Mouse (Mus musculus): ENCODE data around the gene Olfr584. TPM values are rescaled to one million over a fixed set of nuclear protein-coding genes. Genes with fewer than 3 reads are reported as not detected.

Gene Olfr584
- total and polyA plus RNA-seq, 3 experiments: not detected

DNA sequence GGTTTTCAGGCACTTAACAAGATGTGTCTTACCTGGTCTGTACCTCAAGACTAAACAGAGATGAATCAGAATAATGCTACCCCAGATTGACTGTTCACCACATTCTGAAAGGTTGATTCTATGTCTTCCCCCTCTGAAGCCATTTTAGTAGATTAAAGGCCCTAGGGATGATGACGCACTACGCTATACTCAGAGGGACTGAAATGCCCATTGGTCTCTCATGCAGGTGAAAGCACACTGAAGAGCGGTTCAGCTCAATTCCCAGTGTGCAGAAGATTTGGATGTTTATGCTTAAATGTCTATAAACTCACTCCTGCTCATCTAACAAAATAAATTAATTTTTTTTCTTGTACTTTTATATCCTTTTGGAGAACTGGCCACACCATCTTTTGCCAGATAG lies 43.9 kb downstream of the Olfr584 start, which contains the start of gene Olfr586:
Gene Olfr586, minus strand, starts transcription at position 101 of the 400 bp plus-strand sequence.
- no peak for TF ChIP-seq POLR2AphosphoS2 (IDR thresholded peaks at IDR 0.05; ENCODE audit: low read length)
- no peak for TF ChIP-seq ZMIZ1 (IDR thresholded peaks at IDR 0.05; ENCODE audit: low read depth, low read length)
- no peak for TF ChIP-seq MYC (IDR thresholded peaks at IDR 0.05; ENCODE audit: low read depth, low read length)
- no peak for TF ChIP-seq HCFC1 (IDR thresholded peaks at IDR 0.05; ENCODE audit: low read depth, low read length)
- TF ChIP-seq CHD1 (IDR thresholded peaks at IDR 0.05; ENCODE audit: low read depth, low read length): no peak
- TF ChIP-seq SIN3A (IDR thresholded peaks at IDR 0.05; ENCODE audit: low read length): no peak
- no peak for TF ChIP-seq GATA1 (IDR thresholded peaks at IDR 0.05; ENCODE audit: low read depth, low read length)
- no peak for TF ChIP-seq ZKSCAN1 (IDR thresholded peaks at IDR 0.05; ENCODE audit: low read depth, low read length)
- no peak for TF ChIP-seq RCOR1 (IDR thresholded peaks at IDR 0.05; ENCODE audit: low read depth, low read length)
- TF ChIP-seq ZC3H11A (IDR thresholded peaks at IDR 0.05; ENCODE audit: low read depth, low read length): no peak
- TF ChIP-seq ZNF384 (IDR thresholded peaks at IDR 0.05; ENCODE audit: low read depth, low read length): no peak
- TF ChIP-seq POLR2AphosphoS5 (IDR thresholded peaks at IDR 0.05; ENCODE audit: borderline replicate concordance, low read depth, low read length): no peak
- TF ChIP-seq SMC3 (IDR thresholded peaks at IDR 0.05; ENCODE audit: low read depth, low read length): no peak
- DNase-seq (ENCODE audit: low read depth, low spot score): no peak
- no peaks in the 10 kb centered on the region for H3K27me3 ChIP-seq (ENCODE audit: control insufficient read depth in 1 of 2, insufficient read depth in 2 of 2, low read length in 2 of 2)
- no peaks in the 10 kb centered on the region for H3K9me3 ChIP-seq (replicated peaks; ENCODE audit: insufficient read depth, low read length)
- no peaks in the 10 kb centered on the region for H3K79me2 ChIP-seq (ENCODE audit: control insufficient read depth, insufficient read depth, low read length, poor library complexity)
- no peak within 1 kb of the TSS for H3K4me3 ChIP-seq (ENCODE audit: control insufficient read depth in 1 of 2, insufficient read depth in 1 of 2, low read depth in 2 of 2, low read length in 2 of 2)
- H3K4me1 ChIP-seq (ENCODE audit: control insufficient read depth in 1 of 2, insufficient read depth in 2 of 2, low read length in 2 of 2): no peaks in the 10 kb centered on the region
- H3K9ac ChIP-seq (ENCODE audit: control insufficient read depth, low read depth, low read length, poor library complexity, severe bottlenecking): no peak within 1 kb of the TSS
- H3K36me3 ChIP-seq (ENCODE audit: control insufficient read depth in 1 of 2, insufficient read depth in 2 of 2, low read length in 2 of 2): no peaks in the 10 kb centered on the region
- H3K27ac ChIP-seq (ENCODE audit: control insufficient read depth, low read depth, low read length): no peak within 1 kb of the TSS

Other genes with a start within 250 kb of the Olfr584 start
- not detected in 2 replicates for gene Olfr566, start 223.1 kb upstream of the Olfr584 start, total RNA-seq (2012; rRNA removed)
- gene Olfr566, start 223.1 kb upstream of the Olfr584 start, polyA plus RNA-seq (2012; ENCODE audit: insufficient read depth in 1 of 2, insufficient read length in 2 of 2, low read depth in 1 of 2, low replicate concordance in 2 of 2, missing spikeins in 1 of 2): not detected
- gene Olfr568, start 204.8 kb upstream of the Olfr584 start, total RNA-seq (2012; rRNA removed): not detected in 2 replicates
- gene Olfr568, start 204.8 kb upstream of the Olfr584 start, polyA plus RNA-seq (2012; ENCODE audit: insufficient read depth in 1 of 2, insufficient read length in 2 of 2, low read depth in 1 of 2, low replicate concordance in 2 of 2, missing spikeins in 1 of 2): not detected
- gene Olfr569, start 191.0 kb upstream of the Olfr584 start, total RNA-seq (2012; rRNA removed): not detected in 2 replicates
- not detected for gene Olfr569, start 191.0 kb upstream of the Olfr584 start, polyA plus RNA-seq (2012; ENCODE audit: insufficient read depth in 1 of 2, insufficient read length in 2 of 2, low read depth in 1 of 2, low replicate concordance in 2 of 2, missing spikeins in 1 of 2)
- not detected in 2 replicates for gene Olfr570, start 187.3 kb upstream of the Olfr584 start, total RNA-seq (2012; rRNA removed)
- gene Olfr570, start 187.3 kb upstream of the Olfr584 start, polyA plus RNA-seq (2012; ENCODE audit: insufficient read depth in 1 of 2, insufficient read length in 2 of 2, low read depth in 1 of 2, low replicate concordance in 2 of 2, missing spikeins in 1 of 2): not detected
- gene Olfr571, start 164.3 kb upstream of the Olfr584 start, total RNA-seq (2012; rRNA removed): not detected in 2 replicates
- not detected for gene Olfr571, start 164.3 kb upstream of the Olfr584 start, polyA plus RNA-seq (2012; ENCODE audit: insufficient read depth in 1 of 2, insufficient read length in 2 of 2, low read depth in 1 of 2, low replicate concordance in 2 of 2, missing spikeins in 1 of 2)
- gene Olfr572, start 157.5 kb upstream of the Olfr584 start, total RNA-seq (2012; rRNA removed): not detected in 2 replicates
- not detected for gene Olfr572, start 157.5 kb upstream of the Olfr584 start, polyA plus RNA-seq (2012; ENCODE audit: insufficient read depth in 1 of 2, insufficient read length in 2 of 2, low read depth in 1 of 2, low replicate concordance in 2 of 2, missing spikeins in 1 of 2)
- gene Olfr573-ps1, start 139.3 kb upstream of the Olfr584 start, total RNA-seq (2012; rRNA removed): not detected in 2 replicates
- not detected for gene Olfr573-ps1, start 139.3 kb upstream of the Olfr584 start, polyA plus RNA-seq (2012; ENCODE audit: insufficient read depth in 1 of 2, insufficient read length in 2 of 2, low read depth in 1 of 2, low replicate concordance in 2 of 2, missing spikeins in 1 of 2)
- gene Olfr574, start 133.4 kb upstream of the Olfr584 start, total RNA-seq (2012; rRNA removed): not detected in 2 replicates
- not detected for gene Olfr574, start 133.4 kb upstream of the Olfr584 start, polyA plus RNA-seq (2012; ENCODE audit: insufficient read depth in 1 of 2, insufficient read length in 2 of 2, low read depth in 1 of 2, low replicate concordance in 2 of 2, missing spikeins in 1 of 2)
- not detected in 2 replicates for gene Olfr575, start 123.1 kb upstream of the Olfr584 start, total RNA-seq (2012; rRNA removed)
- not detected for gene Olfr575, start 123.1 kb upstream of the Olfr584 start, polyA plus RNA-seq (2012; ENCODE audit: insufficient read depth in 1 of 2, insufficient read length in 2 of 2, low read depth in 1 of 2, low replicate concordance in 2 of 2, missing spikeins in 1 of 2)
- gene Olfr576, start 119.2 kb upstream of the Olfr584 start, total RNA-seq (2012; rRNA removed): not detected in 2 replicates
- not detected for gene Olfr576, start 119.2 kb upstream of the Olfr584 start, polyA plus RNA-seq (2012; ENCODE audit: insufficient read depth in 1 of 2, insufficient read length in 2 of 2, low read depth in 1 of 2, low replicate concordance in 2 of 2, missing spikeins in 1 of 2)
- gene Olfr577, start 105.9 kb upstream of the Olfr584 start, total RNA-seq (2012; rRNA removed): not detected in 2 replicates
- gene Olfr577, start 105.9 kb upstream of the Olfr584 start, polyA plus RNA-seq (2012; ENCODE audit: insufficient read depth in 1 of 2, insufficient read length in 2 of 2, low read depth in 1 of 2, low replicate concordance in 2 of 2, missing spikeins in 1 of 2): not detected
- gene Olfr578, start 92.6 kb upstream of the Olfr584 start, total RNA-seq (2012; rRNA removed): not detected in 2 replicates
- not detected for gene Olfr578, start 92.6 kb upstream of the Olfr584 start, polyA plus RNA-seq (2012; ENCODE audit: insufficient read depth in 1 of 2, insufficient read length in 2 of 2, low read depth in 1 of 2, low replicate concordance in 2 of 2, missing spikeins in 1 of 2)
- gene Olfr582, start 43.9 kb upstream of the Olfr584 start, total RNA-seq (2012; rRNA removed): not detected in 2 replicates
- gene Olfr582, start 43.9 kb upstream of the Olfr584 start, polyA plus RNA-seq (2012; ENCODE audit: insufficient read depth in 1 of 2, insufficient read length in 2 of 2, low read depth in 1 of 2, low replicate concordance in 2 of 2, missing spikeins in 1 of 2): not detected
- not detected in 2 replicates for gene Olfr583, start 30.6 kb upstream of the Olfr584 start, total RNA-seq (2012; rRNA removed)
- not detected for gene Olfr583, start 30.6 kb upstream of the Olfr584 start, polyA plus RNA-seq (2012; ENCODE audit: insufficient read depth in 1 of 2, insufficient read length in 2 of 2, low read depth in 1 of 2, low replicate concordance in 2 of 2, missing spikeins in 1 of 2)
- not detected in 2 replicates for gene Olfr585, start 15.8 kb downstream of the Olfr584 start, total RNA-seq (2012; rRNA removed)
- not detected for gene Olfr585, start 15.8 kb downstream of the Olfr584 start, polyA plus RNA-seq (2012; ENCODE audit: insufficient read depth in 1 of 2, insufficient read length in 2 of 2, low read depth in 1 of 2, low replicate concordance in 2 of 2, missing spikeins in 1 of 2)
- gene Olfr586, start 43.8 kb downstream of the Olfr584 start, total RNA-seq (2012; rRNA removed): not detected in 2 replicates
- gene Olfr586, start 43.8 kb downstream of the Olfr584 start, polyA plus RNA-seq (2012; ENCODE audit: insufficient read depth in 1 of 2, insufficient read length in 2 of 2, low read depth in 1 of 2, low replicate concordance in 2 of 2, missing spikeins in 1 of 2): not detected
- not detected in 2 replicates for gene Olfr588-ps1, start 59.0 kb downstream of the Olfr584 start, total RNA-seq (2012; rRNA removed)
- gene Olfr588-ps1, start 59.0 kb downstream of the Olfr584 start, polyA plus RNA-seq (2012; ENCODE audit: insufficient read depth in 1 of 2, insufficient read length in 2 of 2, low read depth in 1 of 2, low replicate concordance in 2 of 2, missing spikeins in 1 of 2): not detected
- gene Olfr589, start 74.5 kb downstream of the Olfr584 start, total RNA-seq (2012; rRNA removed): not detected in 2 replicates
- not detected for gene Olfr589, start 74.5 kb downstream of the Olfr584 start, polyA plus RNA-seq (2012; ENCODE audit: insufficient read depth in 1 of 2, insufficient read length in 2 of 2, low read depth in 1 of 2, low replicate concordance in 2 of 2, missing spikeins in 1 of 2)
- gene Olfr591, start 96.5 kb downstream of the Olfr584 start, total RNA-seq (2012; rRNA removed): not detected in 2 replicates
- gene Olfr591, start 96.5 kb downstream of the Olfr584 start, polyA plus RNA-seq (2012; ENCODE audit: insufficient read depth in 1 of 2, insufficient read length in 2 of 2, low read depth in 1 of 2, low replicate concordance in 2 of 2, missing spikeins in 1 of 2): not detected
- not detected in 2 replicates for gene Olfr592, start 102.9 kb downstream of the Olfr584 start, total RNA-seq (2012; rRNA removed)
- not detected for gene Olfr592, start 102.9 kb downstream of the Olfr584 start, polyA plus RNA-seq (2012; ENCODE audit: insufficient read depth in 1 of 2, insufficient read length in 2 of 2, low read depth in 1 of 2, low replicate concordance in 2 of 2, missing spikeins in 1 of 2)
- not detected in 2 replicates for gene Olfr593, start 130.0 kb downstream of the Olfr584 start, total RNA-seq (2012; rRNA removed)
- not detected for gene Olfr593, start 130.0 kb downstream of the Olfr584 start, polyA plus RNA-seq (2012; ENCODE audit: insufficient read depth in 1 of 2, insufficient read length in 2 of 2, low read depth in 1 of 2, low replicate concordance in 2 of 2, missing spikeins in 1 of 2)
- not detected in 2 replicates for gene Olfr594, start 135.1 kb downstream of the Olfr584 start, total RNA-seq (2012; rRNA removed)
- gene Olfr594, start 135.1 kb downstream of the Olfr584 start, polyA plus RNA-seq (2012; ENCODE audit: insufficient read depth in 1 of 2, insufficient read length in 2 of 2, low read depth in 1 of 2, low replicate concordance in 2 of 2, missing spikeins in 1 of 2): not detected
- not detected in 2 replicates for gene Usp17ld, start 170.6 kb downstream of the Olfr584 start, total RNA-seq (2012; rRNA removed)
- gene Usp17ld, start 170.6 kb downstream of the Olfr584 start, polyA plus RNA-seq (2012; ENCODE audit: insufficient read depth in 1 of 2, insufficient read length in 2 of 2, low read depth in 1 of 2, low replicate concordance in 2 of 2, missing spikeins in 1 of 2): not detected
- gene Olfr596, start 223.8 kb downstream of the Olfr584 start, total RNA-seq (2012; rRNA removed): not detected in 2 replicates
- not detected for gene Olfr596, start 223.8 kb downstream of the Olfr584 start, polyA plus RNA-seq (2012; ENCODE audit: insufficient read depth in 1 of 2, insufficient read length in 2 of 2, low read depth in 1 of 2, low replicate concordance in 2 of 2, missing spikeins in 1 of 2)
- not detected in 2 replicates for gene Olfr597, start 234.4 kb downstream of the Olfr584 start, total RNA-seq (2012; rRNA removed)
- not detected for gene Olfr597, start 234.4 kb downstream of the Olfr584 start, polyA plus RNA-seq (2012; ENCODE audit: insufficient read depth in 1 of 2, insufficient read length in 2 of 2, low read depth in 1 of 2, low replicate concordance in 2 of 2, missing spikeins in 1 of 2)
- gene Olfr598, start 241.7 kb downstream of the Olfr584 start, total RNA-seq (2012; rRNA removed): not detected in 2 replicates
- gene Olfr598, start 241.7 kb downstream of the Olfr584 start, polyA plus RNA-seq (2012; ENCODE audit: insufficient read depth in 1 of 2, insufficient read length in 2 of 2, low read depth in 1 of 2, low replicate concordance in 2 of 2, missing spikeins in 1 of 2): not detected

All from MEL (cell line).